Mouse (Mus musculus): ENCODE data around the gene Arid3b.

DNA sequence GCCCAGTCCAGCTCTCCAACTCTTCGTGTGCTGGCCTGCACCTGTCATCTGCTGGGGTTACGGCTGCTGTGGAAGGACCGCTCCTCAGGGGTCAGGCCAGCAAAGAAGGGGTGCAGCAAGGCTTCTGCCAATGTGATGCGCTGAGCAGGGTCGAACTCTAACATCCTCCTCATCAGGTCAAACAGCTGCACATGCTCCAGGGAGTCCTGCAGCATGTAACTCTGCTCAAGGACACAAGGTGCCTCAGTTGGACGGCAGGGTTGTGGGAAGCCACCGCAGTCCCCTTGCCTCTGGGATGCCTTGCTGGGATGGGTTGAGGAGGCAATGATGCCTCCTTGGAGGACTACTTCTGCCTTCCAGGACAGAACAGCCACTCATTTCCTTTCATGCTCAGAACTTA lies 85.7 kb downstream of the Arid3b start:
- no peak for TF ChIP-seq HCFC1 (IDR thresholded peaks at IDR 0.05; ENCODE audit: low read depth, low read length)
- no peak for TF ChIP-seq CTCF (conservative IDR thresholded peaks at IDR 0.05 in 1 of 2, IDR thresholded peaks at IDR 0.05 in 1 of 2; ENCODE audit: low read depth in 2 of 2, low read length in 2 of 2)
- TF ChIP-seq MAZ (IDR thresholded peaks at IDR 0.05; ENCODE audit: low read depth, low read length) = no peak
